Mouse (Mus musculus): ENCODE results near the gene Akt1. TPM values are rescaled to one million over a fixed set of nuclear protein-coding genes. Genes with fewer than 3 reads are reported as not detected.
A peak's percentile ranks its signal among the peaks of the same experiment; 100 is the strongest.

Gene Akt1
- polyA plus RNA-seq, 1 experiment from 2014 or later, result 64.6 TPM

DNA sequence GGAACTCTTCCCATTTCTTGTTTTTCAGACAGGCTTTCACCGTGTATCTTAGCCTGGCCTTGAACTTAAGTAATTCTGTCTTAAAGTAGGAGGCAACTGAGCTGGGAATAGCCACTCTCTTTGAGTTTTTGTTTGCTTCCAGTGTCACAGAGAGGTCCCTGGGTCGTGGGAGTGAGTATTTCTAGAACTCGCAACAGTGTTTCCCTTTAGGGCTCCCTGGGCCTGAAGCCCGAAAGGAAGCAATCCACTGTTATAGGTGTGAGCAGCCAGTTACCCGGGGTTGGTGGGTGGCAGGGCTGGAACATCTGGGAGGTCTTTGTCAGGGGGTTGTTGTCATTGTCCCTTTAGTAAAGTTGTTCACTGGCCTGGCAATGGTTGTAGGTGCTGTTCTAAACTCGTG is 28.5 kb downstream of the Akt1 start:
- Histone ChIP-seq H3K36me3 (ENCODE audit: control insufficient read depth, insufficient read depth, low read length) (peaks cover 22% of the 10 kb centered on the region), H3K4me3 (ENCODE audit: low read depth, low read length) (peak overlapping the region; percentile 85), H3K9me3 (ENCODE audit: control insufficient read depth, low read depth, low read length) (no peaks in the 10 kb centered on the region), H3K27ac (ENCODE audit: low read length) (peak overlapping the region; percentile 10; the same call in 1 of the 2 replicates), H3K4me1 (ENCODE audit: control insufficient read depth, insufficient read depth, low read length) (peaks cover 11% of the 10 kb centered on the region), H3K27me3 (ENCODE audit: control insufficient read depth, insufficient read depth, low read length) (no peaks in the 10 kb centered on the region), H3K9ac (replicated peaks; ENCODE audit: low read depth, low read length) (peak overlapping the region; percentile 74; the same call in 1 of the 2 replicates), H3K4me2 (replicated peaks; ENCODE audit: low read depth, low read length) (peak overlapping the region; percentile 88)
- ATAC-seq (ENCODE audit: insufficient number of reproducible peaks, insufficient read depth, low FRiP score, low read depth), result no peak
- WGBS, result 39% methylated on average over 6 of the region's 6 CpGs

DNA sequence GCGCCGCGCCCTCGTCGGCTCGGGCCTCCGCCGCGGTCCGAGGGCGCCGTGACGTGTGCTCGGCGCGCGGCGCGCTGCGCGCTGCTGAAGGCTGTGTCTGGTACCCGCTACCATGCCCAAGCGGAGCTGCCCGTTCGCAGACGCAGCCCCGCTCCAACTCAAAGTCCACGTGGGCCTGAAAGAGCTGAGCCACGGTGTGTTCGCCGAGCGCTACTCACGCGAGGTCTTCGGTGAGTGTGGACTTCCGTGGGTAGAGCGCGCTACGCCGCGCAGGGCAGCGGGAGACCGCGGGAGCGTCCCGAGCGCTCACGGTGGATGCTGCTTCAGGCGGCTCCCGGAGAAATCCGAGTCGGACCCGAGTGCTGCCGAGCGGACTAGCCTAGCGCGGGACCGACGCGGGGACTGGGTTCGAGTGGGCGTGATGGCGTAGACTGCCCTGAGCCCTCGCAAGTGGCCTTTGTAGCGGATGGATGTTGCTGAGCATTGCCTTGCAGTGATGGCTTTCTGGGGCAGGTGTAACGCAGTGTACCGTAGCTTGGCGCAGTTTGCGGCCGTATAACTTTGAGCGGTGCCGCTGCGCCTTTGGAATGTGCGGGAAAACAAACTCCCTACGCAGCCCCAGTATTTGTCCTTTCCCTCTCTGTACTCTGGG is 29.7 kb downstream of the Akt1 start:
- H3K4me1 ChIP-seq (ENCODE audit: control insufficient read depth, insufficient read depth, low read length), result peaks cover 11% of the 10 kb centered on the region
- under 1% methylated on average over 75 of the region's 75 CpGs for WGBS
- no peaks in the 10 kb centered on the region for H3K9me3 ChIP-seq (ENCODE audit: control insufficient read depth, low read depth, low read length)
- peak overlapping the region; percentile 74 for H3K9ac ChIP-seq (replicated peaks; ENCODE audit: low read depth, low read length)
- no peak for ATAC-seq (ENCODE audit: insufficient number of reproducible peaks, insufficient read depth, low FRiP score, low read depth)
- peaks cover 16% of the 10 kb centered on the region for H3K36me3 ChIP-seq (ENCODE audit: control insufficient read depth, insufficient read depth, low read length)
- H3K27me3 ChIP-seq (ENCODE audit: control insufficient read depth, insufficient read depth, low read length), result no peaks in the 10 kb centered on the region
- peak overlapping the region; percentile 88 for H3K4me2 ChIP-seq (replicated peaks; ENCODE audit: low read depth, low read length)
- peak overlapping the region; percentile 85 for H3K27ac ChIP-seq (ENCODE audit: low read length)
- H3K4me3 ChIP-seq (ENCODE audit: low read depth, low read length), result peak overlapping the region; percentile 85

DNA sequence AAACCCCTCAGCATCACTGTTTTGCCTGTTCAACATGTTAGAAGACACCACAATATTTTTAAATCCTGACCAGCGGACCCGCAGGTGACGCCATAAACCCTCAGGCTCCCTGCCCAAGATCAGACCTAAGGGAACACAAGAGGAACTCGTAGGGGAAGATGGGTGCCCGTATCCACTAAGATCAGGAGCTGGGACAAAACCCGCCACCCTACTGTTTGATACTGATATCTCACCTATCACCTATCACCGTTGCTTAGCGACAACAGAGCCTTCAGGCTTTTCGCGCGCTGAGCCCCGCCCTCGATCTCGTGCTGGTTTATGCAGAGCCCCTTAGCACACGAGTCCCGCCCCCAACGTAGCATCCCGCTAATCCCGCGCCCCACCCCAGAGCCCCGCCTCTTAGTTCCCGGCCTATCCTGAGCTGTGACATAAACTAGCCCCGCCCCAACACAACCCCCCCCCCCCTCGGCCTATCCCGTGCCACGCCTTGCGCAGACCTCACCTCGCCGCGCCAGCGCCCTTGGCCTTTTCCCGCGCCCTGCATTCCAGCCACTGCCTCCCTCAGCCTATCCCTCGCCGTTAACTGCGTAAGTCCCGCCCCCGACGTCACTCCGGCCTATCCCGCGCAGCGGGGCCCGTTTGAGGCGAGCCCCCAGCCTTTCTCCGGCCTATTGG is 30.4 kb downstream of the Akt1 start, which contains the start of gene Siva1:
Gene Siva1 (plus strand): TSS at position 500 of the 675 bp plus-strand sequence.
- Histone ChIP-seq H3K9me3 (ENCODE audit: control insufficient read depth, low read depth, low read length) (no peaks in the 10 kb centered on the region), H3K27ac (ENCODE audit: low read length) (peak within 1 kb of the TSS; percentile 85), H3K36me3 (ENCODE audit: control insufficient read depth, insufficient read depth, low read length) (peaks cover 13% of the 10 kb centered on the region), H3K4me1 (ENCODE audit: control insufficient read depth, insufficient read depth, low read length) (peaks cover 11% of the 10 kb centered on the region), H3K4me2 (replicated peaks; ENCODE audit: low read depth, low read length) (peak within 1 kb of the TSS; percentile 88), H3K27me3 (ENCODE audit: control insufficient read depth, insufficient read depth, low read length) (no peaks in the 10 kb centered on the region), H3K4me3 (ENCODE audit: low read depth, low read length) (peak within 1 kb of the TSS; percentile 85), H3K9ac (replicated peaks; ENCODE audit: low read depth, low read length) (peak within 1 kb of the TSS; percentile 74)
- WGBS, result 2% methylated on average over 46 of the region's 46 CpGs
- peak; percentile 97 for ATAC-seq (ENCODE audit: insufficient number of reproducible peaks, insufficient read depth, low FRiP score, low read depth)

DNA sequence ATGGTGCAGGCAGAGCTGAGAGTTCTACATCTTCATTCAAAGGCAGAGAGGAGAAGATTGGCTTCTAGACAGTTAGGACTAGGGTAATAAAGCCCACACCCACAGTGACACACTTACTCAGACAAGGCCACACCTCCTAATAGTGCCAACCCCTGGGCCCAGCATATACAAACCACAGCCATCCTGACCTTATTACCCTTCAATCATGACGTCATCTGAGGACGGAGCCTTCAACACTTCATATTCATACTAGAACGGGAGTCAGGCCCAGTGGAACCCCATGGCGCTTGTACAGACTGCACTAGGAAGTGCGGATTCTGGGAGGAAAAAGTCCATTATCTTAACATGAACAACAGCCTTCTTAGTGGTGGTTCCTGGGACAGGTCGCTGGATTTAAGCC is 31.6 kb downstream of the Akt1 start:
- no peak overlapping the region for H3K9ac ChIP-seq (replicated peaks; ENCODE audit: low read depth, low read length)
- no peak overlapping the region for H3K4me2 ChIP-seq (replicated peaks; ENCODE audit: low read depth, low read length)
- H3K4me1 ChIP-seq (ENCODE audit: control insufficient read depth, insufficient read depth, low read length), result peaks cover 11% of the 10 kb centered on the region
- no peak overlapping the region for H3K27ac ChIP-seq (ENCODE audit: low read length)
- no peaks in the 10 kb centered on the region for H3K27me3 ChIP-seq (ENCODE audit: control insufficient read depth, insufficient read depth, low read length)
- no peak overlapping the region for H3K4me3 ChIP-seq (ENCODE audit: low read depth, low read length)
- 90% methylated on average over 6 of the region's 6 CpGs for WGBS
- H3K36me3 ChIP-seq (ENCODE audit: control insufficient read depth, insufficient read depth, low read length), result peaks cover 5% of the 10 kb centered on the region
- no peak for ATAC-seq (ENCODE audit: insufficient number of reproducible peaks, insufficient read depth, low FRiP score, low read depth)
- no peaks in the 10 kb centered on the region for H3K9me3 ChIP-seq (ENCODE audit: control insufficient read depth, low read depth, low read length)

DNA sequence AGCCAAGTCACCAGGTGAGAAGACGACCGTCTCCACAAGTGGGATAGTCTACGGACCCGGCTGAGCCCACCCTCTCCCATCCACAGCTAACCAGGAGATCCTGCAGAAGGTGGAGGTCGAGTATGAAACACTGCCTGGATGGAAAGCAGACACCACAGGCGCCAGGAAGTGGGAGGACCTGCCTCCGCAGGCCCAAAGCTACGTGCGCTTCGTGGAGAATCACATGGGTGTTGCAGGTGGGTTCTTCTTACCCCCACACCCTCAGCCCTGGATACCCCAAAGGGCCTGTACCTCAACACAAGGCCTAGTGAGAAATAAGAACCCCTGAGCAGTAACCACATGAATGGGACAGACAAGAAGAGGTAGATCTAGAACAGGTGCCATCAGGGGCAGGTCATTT is 35.2 kb downstream of the Akt1 start:
- H3K4me1 ChIP-seq (ENCODE audit: control insufficient read depth, insufficient read depth, low read length), result no peaks in the 10 kb centered on the region
- H3K27ac ChIP-seq (ENCODE audit: low read length), result no peak overlapping the region
- ATAC-seq (ENCODE audit: insufficient number of reproducible peaks, insufficient read depth, low FRiP score, low read depth), result no peak
- no peaks in the 10 kb centered on the region for H3K27me3 ChIP-seq (ENCODE audit: control insufficient read depth, insufficient read depth, low read length)
- no peak overlapping the region for H3K9ac ChIP-seq (replicated peaks; ENCODE audit: low read depth, low read length)
- no peak overlapping the region for H3K4me2 ChIP-seq (replicated peaks; ENCODE audit: low read depth, low read length)
- WGBS, result 82% methylated on average over 10 of the region's 10 CpGs
- no peaks in the 10 kb centered on the region for H3K9me3 ChIP-seq (ENCODE audit: control insufficient read depth, low read depth, low read length)
- H3K4me3 ChIP-seq (ENCODE audit: low read depth, low read length), result no peak overlapping the region
- H3K36me3 ChIP-seq (ENCODE audit: control insufficient read depth, insufficient read depth, low read length), result no peaks in the 10 kb centered on the region

DNA sequence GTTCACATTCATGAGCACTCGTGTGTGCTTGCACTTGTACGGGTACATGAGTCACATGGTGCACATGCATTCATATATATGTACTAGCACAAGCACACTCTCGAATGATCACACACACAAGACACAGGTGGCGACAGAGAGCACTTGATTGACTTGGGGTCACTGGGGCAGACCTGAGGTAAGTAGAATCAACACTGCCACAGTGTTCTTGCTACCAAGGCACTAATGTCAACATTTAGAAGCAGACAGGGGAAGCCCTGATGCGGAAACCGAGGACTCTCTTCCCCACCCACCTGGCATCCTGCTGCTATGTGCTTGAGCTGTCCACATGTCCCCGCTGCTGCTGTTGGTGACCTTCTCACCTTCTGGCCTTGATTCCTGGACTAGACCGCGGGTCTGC is 41.0 kb downstream of the Akt1 start:
- Histone ChIP-seq H3K4me3 (ENCODE audit: low read depth, low read length) (no peak overlapping the region), H3K4me2 (replicated peaks; ENCODE audit: low read depth, low read length) (no peak overlapping the region), H3K9ac (replicated peaks; ENCODE audit: low read depth, low read length) (no peak overlapping the region), H3K4me1 (ENCODE audit: control insufficient read depth, insufficient read depth, low read length) (peaks cover 24% of the 10 kb centered on the region), H3K27ac (ENCODE audit: low read length) (no peak overlapping the region), H3K27me3 (ENCODE audit: control insufficient read depth, insufficient read depth, low read length) (no peaks in the 10 kb centered on the region), H3K36me3 (ENCODE audit: control insufficient read depth, insufficient read depth, low read length) (no peaks in the 10 kb centered on the region), H3K9me3 (ENCODE audit: control insufficient read depth, low read depth, low read length) (no peaks in the 10 kb centered on the region)
- WGBS, result 49% methylated on average over 9 of the region's 9 CpGs
- ATAC-seq (ENCODE audit: insufficient number of reproducible peaks, insufficient read depth, low FRiP score, low read depth), result no peak; the same call in 1 of the 2 replicates

DNA sequence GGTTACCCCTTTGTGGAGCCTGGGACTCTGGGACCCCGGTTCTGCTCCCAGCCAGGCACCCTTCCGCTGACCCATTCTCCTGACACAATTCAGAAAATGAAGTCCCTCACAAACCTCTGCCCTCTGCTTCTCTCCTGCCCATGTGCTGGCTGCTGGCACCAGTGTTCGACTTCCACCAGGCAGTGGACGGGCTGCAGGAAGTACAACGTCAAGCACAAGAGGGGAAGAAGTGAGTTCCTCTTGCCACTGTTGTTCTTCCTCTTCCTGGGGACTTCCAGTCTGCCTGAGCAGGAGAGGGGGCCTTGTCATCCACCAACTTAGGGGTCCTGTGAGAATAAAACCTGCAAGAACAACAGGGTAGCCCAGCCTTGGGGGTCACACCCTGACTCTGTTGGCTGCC is 41.8 kb downstream of the Akt1 start:
- Histone ChIP-seq H3K4me2 (replicated peaks; ENCODE audit: low read depth, low read length) (no peak overlapping the region), H3K9ac (replicated peaks; ENCODE audit: low read depth, low read length) (no peak overlapping the region), H3K27ac (ENCODE audit: low read length) (no peak overlapping the region), H3K9me3 (ENCODE audit: control insufficient read depth, low read depth, low read length) (no peaks in the 10 kb centered on the region), H3K36me3 (ENCODE audit: control insufficient read depth, insufficient read depth, low read length) (no peaks in the 10 kb centered on the region), H3K4me3 (ENCODE audit: low read depth, low read length) (no peak overlapping the region), H3K4me1 (ENCODE audit: control insufficient read depth, insufficient read depth, low read length) (peaks cover 29% of the 10 kb centered on the region), H3K27me3 (ENCODE audit: control insufficient read depth, insufficient read depth, low read length) (no peaks in the 10 kb centered on the region)
- no peak for ATAC-seq (ENCODE audit: insufficient number of reproducible peaks, insufficient read depth, low FRiP score, low read depth)
- 71% methylated on average over 5 of the region's 5 CpGs for whole genome bisulfite sequencing

DNA sequence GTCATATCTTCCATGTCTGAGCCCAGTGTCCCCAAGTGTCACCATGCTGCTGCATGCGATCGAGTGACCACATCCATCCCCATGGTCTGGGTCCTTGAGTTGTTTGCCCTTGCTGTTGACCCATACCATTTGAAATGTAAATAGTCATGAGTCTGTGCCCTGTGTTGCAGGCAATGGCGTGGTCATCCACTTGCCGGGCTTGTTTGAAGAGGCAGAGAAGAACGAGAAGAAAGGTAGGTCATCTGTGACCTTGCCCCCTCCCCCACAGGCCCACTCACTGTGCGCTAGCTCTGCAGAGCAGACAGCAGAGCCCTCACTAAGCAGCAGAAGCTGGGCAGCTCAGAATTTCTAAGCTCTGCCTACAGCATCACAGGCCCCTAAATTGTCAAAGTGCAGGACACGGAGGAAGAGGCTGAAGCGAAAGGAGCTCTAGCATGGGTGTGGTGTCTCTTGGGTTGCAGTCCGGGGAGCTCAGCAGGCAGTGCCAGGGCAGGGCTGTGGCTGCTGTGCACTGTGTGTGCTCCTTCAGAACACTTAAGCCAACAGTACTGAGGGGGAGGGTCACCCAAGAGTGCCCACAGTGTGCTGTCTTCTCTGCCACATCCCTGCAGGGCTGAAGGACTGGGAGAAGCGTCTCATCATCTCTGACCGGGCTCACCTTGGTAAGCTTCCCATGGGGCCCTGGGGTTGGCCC is 42.5 kb downstream of the Akt1 start:
- Histone ChIP-seq H3K4me2 (replicated peaks; ENCODE audit: low read depth, low read length) (no peak overlapping the region), H3K9me3 (ENCODE audit: control insufficient read depth, low read depth, low read length) (no peaks in the 10 kb centered on the region), H3K27ac (ENCODE audit: low read length) (peak overlapping the region; percentile 52; the same call in 1 of the 2 replicates), H3K4me1 (ENCODE audit: control insufficient read depth, insufficient read depth, low read length) (peaks cover 29% of the 10 kb centered on the region), H3K27me3 (ENCODE audit: control insufficient read depth, insufficient read depth, low read length) (no peaks in the 10 kb centered on the region), H3K9ac (replicated peaks; ENCODE audit: low read depth, low read length) (no peak overlapping the region), H3K36me3 (ENCODE audit: control insufficient read depth, insufficient read depth, low read length) (no peaks in the 10 kb centered on the region), H3K4me3 (ENCODE audit: low read depth, low read length) (no peak overlapping the region)
- 52% methylated on average over 11 of the region's 11 CpGs for WGBS
- ATAC-seq (ENCODE audit: insufficient number of reproducible peaks, insufficient read depth, low FRiP score, low read depth), result no peak
